Mouse (Mus musculus): ENCODE measurements around the gene Utp6.

The Utp6 gene

DNA sequence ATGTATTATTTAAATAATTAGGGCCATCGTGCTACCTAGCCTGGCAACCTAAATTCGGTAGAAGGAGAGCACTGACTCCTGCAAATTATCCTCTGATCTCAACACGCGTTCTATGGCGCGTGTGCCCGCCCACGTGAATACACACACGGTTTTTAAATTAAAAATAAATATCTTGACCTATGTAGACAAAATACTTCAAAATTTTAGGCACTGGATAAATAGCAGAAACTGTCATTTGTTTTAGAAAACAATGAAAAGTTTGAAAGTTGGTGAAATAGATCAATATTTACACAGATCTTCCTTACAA is 640 bp upstream of the Utp6 start:
- DNase-seq (ENCODE audit: low spot score in 2 of 2), result no peak

DNA sequence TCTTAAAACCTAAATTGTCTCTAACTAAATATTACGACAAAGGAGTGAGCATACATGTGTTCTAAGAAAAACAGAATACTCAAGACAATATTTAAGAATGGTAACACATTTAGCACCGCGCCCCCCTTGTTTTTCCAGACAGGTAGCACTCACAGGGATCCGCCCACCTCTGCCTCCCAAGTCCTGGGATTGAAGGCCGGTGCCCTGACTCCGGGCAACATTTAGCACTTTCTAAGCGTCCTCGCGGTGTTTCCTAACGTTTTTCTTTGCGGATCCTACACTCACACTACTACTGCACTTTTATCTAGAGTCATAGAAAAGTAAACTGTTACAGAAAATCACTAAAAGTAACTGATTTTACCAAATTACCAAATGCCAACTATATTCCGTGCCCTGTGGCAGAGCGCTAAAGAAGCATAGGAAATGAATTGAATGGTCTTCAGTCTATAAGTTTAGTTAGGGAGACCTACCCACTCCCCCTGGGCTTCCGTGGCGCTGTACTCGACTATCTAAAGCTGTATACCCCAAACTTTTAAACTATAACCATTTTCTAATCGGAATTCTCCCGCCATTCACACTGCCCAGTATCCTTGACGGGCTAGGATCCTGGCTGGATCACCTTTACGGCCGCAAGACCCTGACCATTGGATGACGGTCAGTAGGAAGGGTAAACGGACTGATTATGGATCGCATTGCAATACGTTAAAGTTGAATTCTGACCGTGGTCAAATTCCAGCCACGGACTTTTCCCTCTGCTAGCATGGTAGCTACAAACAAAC is 655 bp downstream of the Utp6 start:
- DNase-seq (ENCODE audit: low spot score in 2 of 2), result peak in 1 of 2 experiments; percentile 2

DNA sequence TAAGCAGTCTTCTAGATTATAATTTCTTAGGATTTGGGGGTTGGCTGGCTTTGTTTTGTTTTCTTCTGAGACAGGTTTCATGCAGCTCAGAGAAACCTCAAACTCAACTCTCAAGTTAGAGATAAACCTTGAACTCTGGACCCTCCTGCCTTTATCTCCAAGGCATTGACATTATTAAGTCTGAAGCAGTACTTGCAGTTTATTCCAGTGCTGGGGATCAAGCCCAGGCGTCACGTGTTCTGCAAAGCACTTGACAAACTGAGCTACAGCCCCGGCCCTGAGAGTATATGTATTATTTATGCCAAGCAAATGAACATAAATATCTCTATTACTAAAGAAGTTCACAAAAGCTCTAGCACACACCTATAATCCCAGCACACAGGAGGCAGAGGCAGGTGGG is 14.9 kb downstream of the Utp6 start:
- DNase-seq (ENCODE audit: low spot score in 2 of 2), result no peak

DNA sequence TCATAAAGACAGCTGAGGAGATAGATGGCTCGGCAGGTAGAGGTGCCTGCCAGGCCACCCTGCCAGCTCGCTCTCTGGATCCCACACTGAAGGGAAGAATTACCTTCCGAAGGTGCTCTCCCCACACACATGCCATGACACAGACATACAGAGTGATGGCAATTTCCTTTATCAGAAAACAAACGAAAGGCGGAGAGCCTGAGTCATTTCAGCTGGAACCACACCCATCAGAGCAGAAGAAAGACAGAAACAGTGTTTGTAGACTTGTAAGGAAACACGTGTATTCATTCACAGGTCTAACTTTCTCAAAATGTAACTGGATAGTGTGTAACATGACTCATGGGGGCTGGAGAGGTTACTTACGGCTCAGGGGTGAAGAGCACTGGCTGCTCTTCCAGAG is 18.6 kb downstream of the Utp6 start:
- DNase-seq (ENCODE audit: low spot score in 2 of 2), result no peak

DNA sequence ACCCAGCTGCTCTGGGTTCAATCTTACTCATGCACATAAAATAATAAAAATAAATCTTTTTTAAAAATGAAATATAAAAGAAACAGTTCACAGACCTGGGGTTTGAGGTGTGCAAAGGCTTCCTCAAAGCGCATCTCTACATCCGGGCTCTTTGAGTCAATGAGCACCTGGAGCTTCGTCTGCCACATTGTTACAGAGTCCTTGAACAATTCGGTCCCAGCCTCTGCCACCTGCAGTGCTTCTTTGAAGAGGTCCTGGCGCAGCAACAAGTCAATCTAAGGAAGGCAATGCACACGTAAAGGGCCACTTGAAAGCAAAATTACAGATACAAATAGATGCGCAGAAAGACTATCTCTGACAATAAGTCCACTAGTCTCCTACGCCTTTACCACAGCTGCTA is 19.1 kb downstream of the Utp6 start:
- DNase-seq (ENCODE audit: low spot score in 2 of 2), result no peak

DNA sequence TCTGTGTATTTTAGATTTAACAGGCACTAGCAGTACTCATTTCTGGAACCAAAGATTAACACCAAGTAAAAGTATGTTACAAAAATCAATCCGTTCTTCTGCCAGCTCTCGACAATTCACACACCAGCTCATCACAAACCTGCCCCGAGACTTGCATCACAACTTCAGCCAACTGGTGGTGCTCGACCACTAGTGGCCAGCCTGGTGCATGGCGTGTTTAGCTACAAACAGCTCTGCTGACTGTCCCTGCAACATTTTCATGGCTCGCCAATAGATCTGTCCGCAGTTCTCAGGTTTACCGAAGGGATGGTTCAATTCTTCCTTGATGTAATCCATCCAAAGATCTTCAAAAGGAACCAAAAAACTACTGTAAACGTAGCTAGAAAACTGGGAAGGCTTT is 26.4 kb downstream of the Utp6 start:
- DNase-seq (ENCODE audit: low spot score in 2 of 2), result no peak

DNA sequence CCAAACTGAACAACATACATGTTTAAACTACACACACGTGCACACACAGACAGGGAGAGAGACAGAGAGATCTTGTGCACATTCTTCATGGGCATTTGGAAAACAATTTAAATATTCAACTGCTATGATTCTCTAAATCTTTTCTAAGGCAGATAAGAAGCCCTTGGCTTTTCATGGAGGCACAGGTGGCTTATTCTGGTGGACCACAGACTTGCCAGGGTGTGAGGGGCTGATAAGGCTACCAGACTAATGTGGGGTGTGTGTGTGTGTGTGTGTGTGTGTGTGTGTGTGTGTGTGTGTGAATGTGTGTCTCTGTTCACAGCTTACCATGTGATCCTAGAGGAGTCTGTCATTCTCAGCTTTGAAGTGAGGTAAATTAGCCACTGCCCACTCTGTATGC is 39.4 kb downstream of the Utp6 start:
- no peak for DNase-seq (ENCODE audit: low spot score in 2 of 2)

DNA sequence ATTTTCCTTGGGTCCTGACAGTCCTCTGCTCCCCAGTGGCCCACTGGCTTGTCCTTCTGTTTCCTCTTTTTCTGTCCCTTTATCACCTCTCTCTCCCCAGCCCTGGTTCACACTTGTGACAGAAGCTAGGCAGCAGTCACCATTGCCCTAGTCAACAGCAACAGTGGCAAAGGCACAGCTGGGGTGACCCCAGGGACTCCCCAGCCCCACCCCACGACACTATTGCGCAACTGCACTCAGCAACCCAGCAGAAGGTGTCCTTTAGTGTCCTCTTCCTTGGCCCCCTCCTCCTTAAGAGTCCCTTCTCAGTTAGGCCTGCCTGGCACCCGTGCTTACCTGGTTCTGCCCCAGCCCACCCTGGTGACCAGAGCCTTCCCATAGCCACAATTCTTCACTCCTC is 40.0 kb downstream of the Utp6 start:
- DNase-seq (ENCODE audit: low spot score in 2 of 2), result no peak

DNA sequence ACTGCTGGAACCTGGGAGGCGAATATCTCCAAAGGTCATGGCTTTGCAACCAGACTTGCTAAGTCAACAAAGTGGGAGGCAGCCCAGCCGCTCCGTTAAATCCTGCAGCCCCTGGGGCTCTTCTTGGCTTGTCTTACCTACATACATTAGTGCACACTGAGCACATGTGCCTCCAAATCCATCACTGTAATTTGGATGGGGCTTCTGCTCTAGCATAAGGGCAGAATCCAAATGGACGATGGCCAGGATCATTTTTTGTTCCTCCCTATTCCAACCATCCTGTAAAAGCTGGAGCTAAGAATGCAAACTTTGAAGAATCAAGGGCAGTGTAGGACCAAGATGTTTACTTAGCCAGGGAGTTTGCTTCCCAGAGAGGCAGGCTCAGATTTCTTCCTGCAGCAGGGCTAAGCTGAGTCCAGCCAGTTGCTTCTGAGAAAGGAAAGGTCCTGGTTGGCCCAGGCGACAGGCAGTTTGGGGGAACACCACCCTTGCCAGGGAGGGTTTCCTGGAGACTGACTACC is 41.6 kb downstream of the Utp6 start:
- no peak for DNase-seq (ENCODE audit: low spot score in 2 of 2)

DNA sequence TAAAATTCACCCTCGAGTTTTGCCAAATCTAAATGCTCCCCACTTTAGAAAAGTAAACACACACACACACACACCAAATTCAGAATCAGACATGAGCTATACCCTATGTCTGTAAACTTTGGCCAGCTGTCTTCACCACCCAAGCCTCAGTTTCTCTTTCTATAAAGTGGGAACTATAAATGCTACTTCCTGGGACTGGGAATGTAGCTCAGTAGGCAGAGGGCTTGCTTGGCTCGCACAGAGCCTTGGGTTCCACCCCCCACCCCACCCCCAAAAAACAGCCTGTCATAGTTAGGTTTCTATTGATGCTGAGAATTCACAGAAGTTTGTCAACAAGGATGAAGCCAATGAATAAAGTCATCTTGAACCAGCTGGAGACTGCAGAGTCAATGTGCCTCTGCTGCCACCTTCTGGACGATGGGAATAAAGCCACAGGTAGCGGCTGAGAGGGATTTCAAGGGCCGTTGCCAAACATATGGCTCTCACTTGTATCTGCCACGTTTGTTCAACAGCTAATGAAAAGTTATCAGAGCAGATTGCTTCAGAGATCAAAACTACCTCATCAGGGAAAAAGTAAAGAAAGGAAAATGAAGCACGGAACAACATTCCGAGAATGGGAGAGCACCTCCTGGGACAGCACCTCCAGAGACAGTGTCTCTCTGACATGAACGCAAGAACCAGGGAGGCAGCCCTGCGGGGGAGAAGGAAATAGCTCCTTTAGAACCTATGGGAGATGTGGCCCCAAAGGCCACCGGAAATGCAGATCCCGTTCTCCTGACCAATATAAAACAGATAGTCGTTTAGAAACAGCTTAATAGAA is 42.3 kb downstream of the Utp6 start:
- peak; percentile 50 to 69 for DNase-seq (ENCODE audit: low spot score in 2 of 2)

DNA sequence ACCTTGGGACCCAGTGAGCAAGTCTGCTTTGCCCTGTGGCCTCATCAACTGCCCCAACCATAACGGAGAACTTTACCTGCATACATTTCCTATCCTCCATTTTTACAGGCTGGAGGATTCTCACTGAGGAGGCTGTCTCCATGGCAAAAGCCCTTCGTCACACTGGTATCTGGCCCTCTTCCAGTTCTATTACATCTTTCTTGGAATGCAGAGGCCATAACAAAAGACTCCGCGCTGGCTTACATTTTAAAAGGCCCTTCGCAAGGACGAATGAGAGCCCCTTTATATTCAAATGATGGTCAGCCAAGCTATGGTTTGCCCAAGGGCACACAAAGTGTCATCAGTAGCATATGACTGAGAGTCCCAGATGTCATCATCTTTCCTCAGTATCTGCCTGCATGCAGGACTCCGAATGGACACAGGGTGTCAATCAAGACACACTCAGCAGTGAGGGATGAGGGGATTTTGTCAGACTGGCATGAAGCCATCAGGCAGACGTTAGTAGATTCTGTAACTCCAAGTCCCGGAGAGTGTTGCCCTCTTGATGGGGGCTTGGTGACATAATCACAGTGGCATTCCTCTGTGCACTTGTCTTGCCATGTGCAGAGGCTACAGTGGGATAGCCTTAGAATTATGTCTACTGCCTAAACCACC is 46.4 kb downstream of the Utp6 start:
- no peak for DNase-seq (ENCODE audit: low spot score in 2 of 2)

DNA sequence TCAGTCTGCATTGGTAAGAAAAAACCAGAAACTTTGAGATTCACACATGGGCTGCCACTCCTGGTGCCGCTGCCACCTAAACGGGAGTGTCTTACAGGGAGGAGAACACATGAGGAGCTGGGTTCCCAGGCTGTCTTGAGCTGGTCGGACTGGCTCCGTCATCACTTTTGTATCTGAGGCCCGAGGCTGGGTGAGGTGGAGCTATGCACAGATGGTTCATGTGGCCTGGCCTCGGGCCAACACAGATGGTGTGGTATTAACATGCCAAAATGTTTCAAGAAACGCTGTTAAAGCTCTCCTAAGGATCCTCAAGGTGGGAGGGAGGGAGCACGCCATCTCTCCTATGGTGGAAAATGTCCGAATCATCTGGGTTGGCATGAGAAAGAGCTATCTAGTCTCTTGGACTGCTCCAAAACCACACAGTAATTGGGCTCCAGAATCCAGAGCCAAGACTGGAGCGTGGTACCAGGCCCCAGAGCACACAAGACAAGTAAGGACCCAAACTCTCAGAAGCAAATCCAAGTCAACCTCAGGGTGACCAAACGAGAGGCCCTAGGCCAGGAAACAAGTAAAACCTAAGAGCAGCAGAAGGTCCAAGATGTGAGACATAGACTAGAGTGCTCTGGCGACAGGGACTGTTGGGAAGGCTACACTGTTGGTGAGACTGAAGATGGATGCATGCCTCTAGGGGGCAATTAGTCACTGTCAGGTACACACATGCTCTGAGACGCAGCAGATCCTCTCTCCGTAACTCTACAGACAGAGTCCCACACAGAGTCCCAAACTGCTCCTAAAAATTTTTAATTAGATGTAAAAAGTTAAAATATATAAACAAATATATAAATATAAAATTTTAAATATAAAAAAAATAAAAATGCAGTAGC is 53.3 kb downstream of the Utp6 start:
- no peak for DNase-seq (ENCODE audit: low spot score in 2 of 2)

DNA sequence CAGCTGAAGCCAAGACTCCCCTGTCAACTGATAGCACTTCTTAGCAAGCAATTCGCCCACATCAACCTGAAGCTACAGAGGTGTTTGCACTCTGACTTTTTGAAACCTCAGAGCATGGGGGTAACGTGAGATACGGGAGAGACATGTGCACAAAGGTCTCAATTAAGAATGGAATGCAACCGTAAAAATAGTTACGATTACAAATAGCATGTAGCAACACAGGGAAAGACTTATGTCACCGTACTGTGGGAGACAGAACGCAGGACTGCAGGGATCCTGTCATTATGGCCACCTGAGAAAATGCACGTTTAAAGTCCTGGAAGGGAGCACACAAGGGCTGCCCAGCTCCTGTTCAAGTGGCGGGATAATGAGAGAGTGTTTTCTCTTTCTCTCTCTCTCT is 55.3 kb downstream of the Utp6 start:
- no peak for DNase-seq (ENCODE audit: low spot score in 2 of 2)

DNA sequence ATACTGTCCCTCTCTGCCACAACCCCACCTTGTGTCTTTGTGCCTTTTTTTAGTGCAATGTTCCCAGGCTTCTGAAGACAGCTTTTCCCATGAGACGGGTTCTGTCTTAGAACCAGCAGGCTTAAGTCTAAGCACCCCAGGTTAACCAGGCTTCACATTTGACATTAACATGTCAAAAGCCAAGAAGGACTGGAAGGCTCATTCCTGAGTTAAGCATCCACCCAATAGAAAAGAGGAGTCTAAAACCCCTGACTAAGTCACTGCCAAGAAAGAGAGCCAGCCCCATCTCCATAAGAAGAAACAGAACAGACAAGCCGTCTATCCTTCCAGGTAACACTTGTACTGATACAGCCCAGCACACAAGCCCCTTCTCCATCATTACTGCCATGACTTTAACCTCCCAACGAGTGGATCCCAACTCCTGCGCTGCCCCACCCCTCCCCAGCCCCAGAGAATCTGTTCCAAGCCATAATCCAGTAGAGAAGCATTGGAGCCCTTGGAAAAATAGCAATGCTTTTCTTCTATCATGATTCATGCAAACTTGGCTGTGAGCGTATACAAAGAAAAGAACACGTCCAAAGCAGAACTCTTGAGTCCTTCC is 59.2 kb downstream of the Utp6 start:
- no peak for DNase-seq (ENCODE audit: low spot score in 2 of 2)

DNA sequence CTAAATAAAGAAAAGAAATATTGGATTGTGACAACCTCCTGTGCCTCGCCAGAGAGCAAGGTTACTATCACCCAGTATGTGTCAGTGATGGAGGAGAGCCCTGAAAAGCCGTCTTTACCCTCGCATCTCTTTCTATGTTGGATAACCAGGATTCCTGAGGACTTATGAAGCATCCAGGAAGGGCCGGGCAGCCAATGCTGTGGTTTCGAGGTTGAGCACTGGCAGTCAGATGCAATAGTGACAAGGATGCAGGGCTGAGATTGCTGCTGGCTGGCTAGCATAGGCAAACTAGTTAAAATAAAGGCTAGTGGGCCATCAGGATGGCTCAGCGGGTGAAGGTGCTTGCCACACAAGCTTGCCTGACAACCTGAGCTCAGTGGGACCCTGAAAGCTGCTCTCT is 61.0 kb downstream of the Utp6 start:
- no peak for DNase-seq (ENCODE audit: low spot score in 2 of 2)

DNA sequence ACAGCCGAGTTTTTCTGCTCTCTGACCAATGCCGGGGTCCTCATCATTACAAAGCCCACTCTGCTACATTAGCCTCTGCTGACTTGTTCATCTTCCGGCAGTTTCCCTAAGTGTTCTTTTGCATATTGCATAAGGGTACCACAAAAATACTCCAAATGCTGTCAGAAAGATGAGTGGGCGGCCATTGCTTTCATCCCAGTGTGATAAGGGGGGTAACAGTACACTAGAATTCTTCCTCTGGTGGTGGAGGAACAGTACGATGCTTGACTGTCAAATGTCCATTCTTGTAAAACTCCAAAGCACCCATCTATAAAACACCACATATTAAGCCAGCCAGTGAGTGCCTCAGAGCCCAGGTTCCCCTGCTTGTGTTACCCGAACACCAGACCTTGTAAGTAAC is 69.9 kb downstream of the Utp6 start:
- DNase-seq (ENCODE audit: low spot score in 2 of 2), result no peak

DNA sequence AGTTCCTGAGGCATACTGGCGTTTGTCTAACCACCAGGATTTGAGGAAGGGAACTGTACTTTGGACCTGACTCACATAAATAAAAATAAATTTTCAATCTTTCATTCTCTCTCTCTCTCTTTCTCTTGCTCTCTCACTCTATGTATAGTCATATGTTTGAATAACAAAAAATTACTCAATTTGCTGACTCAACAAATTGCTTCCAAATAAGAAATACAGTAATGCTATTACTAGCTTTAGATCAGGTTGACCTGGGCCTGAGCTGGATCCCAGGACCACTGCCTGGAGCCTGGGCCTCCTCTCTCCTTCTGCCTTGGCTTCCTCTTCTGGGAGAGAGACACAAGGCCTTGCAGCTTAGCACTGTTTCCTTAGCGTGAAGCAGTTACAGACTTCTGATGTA is 71.4 kb downstream of the Utp6 start:
- no peak for DNase-seq (ENCODE audit: low spot score in 2 of 2)

DNA sequence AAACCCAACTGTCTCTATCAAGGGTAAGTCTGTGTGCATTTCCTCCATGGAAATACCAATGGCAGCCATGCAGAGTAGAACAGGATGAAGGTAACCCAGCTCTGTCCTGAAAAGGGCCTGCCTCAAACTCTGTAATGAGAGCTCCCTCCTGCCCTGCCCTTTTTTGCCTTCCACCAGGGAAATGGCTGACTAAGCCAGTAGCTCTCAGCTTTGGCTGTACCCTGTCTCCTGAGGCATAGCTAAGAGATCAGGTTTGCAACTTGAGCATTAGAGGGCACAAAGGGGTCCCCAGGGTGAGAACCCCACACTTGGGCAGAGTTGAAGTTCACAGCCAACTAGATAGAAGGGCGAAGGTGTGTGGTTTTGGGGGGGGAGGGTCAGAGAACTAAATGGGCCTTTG is 75.2 kb downstream of the Utp6 start:
- no peak for DNase-seq (ENCODE audit: low spot score in 2 of 2)

DNA sequence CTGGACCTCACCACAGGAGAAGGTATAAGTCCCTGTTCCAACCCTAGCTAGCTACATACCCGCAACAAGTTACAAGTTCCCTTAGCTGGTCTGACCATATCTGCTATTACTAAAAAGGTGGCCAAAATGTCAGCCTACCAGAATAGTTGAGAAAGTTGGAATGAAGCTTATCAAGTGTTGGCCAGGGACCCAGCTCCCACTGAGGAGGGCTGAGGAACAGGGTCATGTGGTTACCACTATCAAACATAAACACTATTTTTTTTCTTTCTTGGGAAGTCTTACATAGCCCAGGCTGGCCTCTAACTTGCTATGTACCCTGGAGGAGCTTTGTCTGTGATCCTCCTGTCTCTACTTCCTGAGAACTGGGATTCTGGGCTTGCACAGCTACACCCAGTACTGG is 75.8 kb downstream of the Utp6 start:
- no peak for DNase-seq (ENCODE audit: low spot score in 2 of 2)

DNA sequence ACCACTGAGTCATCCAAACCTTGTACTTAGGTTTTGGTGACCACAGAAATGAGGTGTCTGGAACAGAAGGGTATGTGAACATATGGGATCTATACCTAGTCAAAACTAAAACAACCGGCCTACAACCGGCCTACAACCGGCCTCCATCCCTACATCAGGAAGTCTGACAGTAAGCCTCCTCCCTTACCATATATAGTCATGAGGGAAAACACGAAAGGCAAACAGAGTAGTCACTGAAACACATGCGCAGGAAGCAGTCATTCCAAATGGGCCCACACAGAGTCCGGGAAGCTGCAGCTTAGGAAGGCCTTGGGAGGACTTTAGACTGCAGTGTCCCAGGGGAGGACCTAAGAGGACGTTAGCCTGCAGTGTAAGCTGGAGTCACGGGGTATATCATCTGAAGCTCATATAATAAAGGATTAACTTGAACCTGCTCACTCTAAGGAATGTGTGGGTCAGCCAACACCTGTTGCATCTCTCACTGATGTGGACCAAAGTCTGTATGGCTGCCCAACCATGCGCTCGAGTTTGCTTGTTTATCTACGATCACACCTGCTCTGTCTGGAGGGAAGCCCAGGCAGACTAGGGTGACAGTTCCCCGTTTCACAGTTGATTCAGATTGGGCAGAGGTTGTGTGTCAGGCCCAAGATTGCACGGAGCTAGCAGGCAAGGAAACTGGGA is 76.3 kb downstream of the Utp6 start:
- DNase-seq (ENCODE audit: low spot score in 2 of 2), result no peak

DNA sequence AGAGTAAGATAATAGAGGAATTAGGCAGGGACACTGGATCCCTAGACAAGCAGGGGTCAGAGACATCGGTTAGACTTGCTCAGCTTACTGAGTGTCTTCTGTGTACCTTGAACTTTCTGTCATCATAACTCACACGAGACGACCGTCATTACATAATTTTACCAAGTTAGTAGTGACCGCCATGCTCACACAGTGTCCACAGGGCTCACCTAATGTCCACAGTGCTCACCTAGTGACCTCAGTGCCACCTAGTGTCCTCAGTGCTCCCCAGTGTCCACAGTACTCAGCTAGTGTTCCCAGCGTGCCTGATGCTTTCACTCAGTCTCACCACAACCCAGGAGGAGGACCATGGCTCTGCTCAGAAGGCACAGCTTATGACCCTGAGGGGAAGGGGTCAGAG is 77.4 kb downstream of the Utp6 start:
- DNase-seq (ENCODE audit: low spot score in 2 of 2), result no peak

All from natural killer cell, adult 2 months (primary cell).